Mouse (Mus musculus) MEL (cell line): Measurements from ENCODE around the gene Slc13a3. TPM values are rescaled to one million over a fixed set of nuclear protein-coding genes. Genes with fewer than 3 reads are reported as not detected.
A peak's percentile ranks its signal among the peaks of the same experiment; 100 is the strongest.

Experiments
- DNase-seq: peaks from one replicate; pipeline ENCODE4 v3.0.0; 2011; ENCODE audit warnings: low read depth, low spot score
- H3K27ac ChIP-seq: 2 replicates; pipeline ENCODE4 v1.5.1; 2012; ENCODE audit warnings: low read depth, mild to moderate bottlenecking, control low read depth, low read length, moderate library complexity; ENCODE audit not compliant: control insufficient read depth
- H3K27me3 ChIP-seq, 2 experiments: fragments of 150-350 bp in 1 of 2; sonication (generic) in 1 of 2; 2 replicates each; pipeline ENCODE4 v1.6.1; 2012; ENCODE audit warnings: low read length in 2 of 2, mild to moderate bottlenecking in 2 of 2, improper control_type of control experiment in 1 of 2, moderate library complexity in 1 of 2; ENCODE audit not compliant: insufficient read depth in 2 of 2, control insufficient read depth in 1 of 2
- H3K36me3 ChIP-seq, 2 experiments: 2 replicates each; pipeline ENCODE4 v1.6.1; 2012 to 2014; ENCODE audit warnings: low read length in 2 of 2, improper control_type of control experiment in 1 of 2, inconsistent platforms in 1 of 2, mild to moderate bottlenecking in 1 of 2; ENCODE audit not compliant: insufficient read depth in 2 of 2, control insufficient read depth in 1 of 2
- H3K4me1 ChIP-seq, 2 experiments: fragments of 150-350 bp in 1 of 2; sonication (generic) in 1 of 2; 2 replicates each; pipeline ENCODE4 v1.6.1; 2012; ENCODE audit warnings: low read length in 2 of 2, improper control_type of control experiment in 1 of 2, mild to moderate bottlenecking in 1 of 2; ENCODE audit not compliant: insufficient read depth in 2 of 2, control insufficient read depth in 1 of 2
- H3K4me3 ChIP-seq, 2 experiments: fragments of 150-350 bp in 1 of 2; sonication (generic) in 1 of 2; 2 replicates each; pipeline ENCODE4 v1.5.1; 2012; ENCODE audit warnings: low read depth in 2 of 2, low read length in 2 of 2, mild to moderate bottlenecking in 2 of 2, moderate library complexity in 2 of 2, control low read depth in 1 of 2, improper control_type of control experiment in 1 of 2; ENCODE audit not compliant: control insufficient read depth in 1 of 2, insufficient read depth in 1 of 2
- H3K79me2 ChIP-seq: 2 replicates; pipeline ENCODE4 v1.6.1; 2012; ENCODE audit warnings: mild to moderate bottlenecking, low read length, moderate library complexity; ENCODE audit not compliant: control insufficient read depth, poor library complexity, insufficient read depth
- H3K9ac ChIP-seq: 2 replicates; pipeline ENCODE4 v1.6.1; 2012; ENCODE audit warnings: low read depth, mild to moderate bottlenecking, control low read depth, low read length, moderate library complexity; ENCODE audit not compliant: control insufficient read depth, poor library complexity, severe bottlenecking
- H3K9me3 ChIP-seq: fragments of 150-350 bp; sonication (generic); replicated peaks from 2 replicates; pipeline ENCODE4 v1.6.1; 2012; ENCODE audit warnings: mild to moderate bottlenecking, low read length, improper control_type of control experiment, moderate library complexity; ENCODE audit not compliant: insufficient read depth
- CTCF ChIP-seq, 3 experiments: IDR thresholded peaks in 2 of 3; conservative IDR thresholded peaks in 1 of 3; 2 replicates each; pipeline ENCODE4 v1.5.1; 2011 to 2012; ENCODE audit warnings: low read length in 3 of 3, low read depth in 2 of 3, mild to moderate bottlenecking in 2 of 3, improper control_type of control experiment in 1 of 3, inconsistent platforms in 1 of 3, mixed read lengths in 1 of 3, moderate library complexity in 1 of 3; ENCODE audit not compliant: control insufficient read depth in 1 of 3, insufficient read depth in 1 of 3, poor library complexity in 1 of 3, severe bottlenecking in 1 of 3
- E2F4 ChIP-seq: IDR thresholded peaks from 2 replicates; pipeline ENCODE4 v1.6.1; 2011; ENCODE audit warnings: low read depth, low read length, improper control_type of control experiment, borderline replicate concordance
- KAT2A ChIP-seq: conservative IDR thresholded peaks from 2 replicates; pipeline ENCODE4 v1.6.1; 2012; ENCODE audit warnings: low read depth, low read length, improper control_type of control experiment, inconsistent platforms
- POLR2AphosphoS2 ChIP-seq: IDR thresholded peaks from 2 replicates; pipeline ENCODE4 v1.6.1; 2011; ENCODE audit warnings: low read length, improper control_type of control experiment
- RAD21 ChIP-seq: IDR thresholded peaks from 2 replicates; pipeline ENCODE4 v1.6.1; 2011; ENCODE audit warnings: mild to moderate bottlenecking, low read depth, low read length, improper control_type of control experiment
- RCOR1 ChIP-seq: IDR thresholded peaks from 2 replicates; pipeline ENCODE4 v1.6.1; 2012; ENCODE audit warnings: low read depth, mild to moderate bottlenecking, inconsistent platforms, low read length, improper control_type of control experiment
- SMC3 ChIP-seq: IDR thresholded peaks from 2 replicates; pipeline ENCODE4 v1.6.1; 2011; ENCODE audit warnings: low read depth, low read length, improper control_type of control experiment
- ZC3H11A ChIP-seq: IDR thresholded peaks from 2 replicates; pipeline ENCODE4 v1.6.1; 2012; ENCODE audit warnings: low read depth, mild to moderate bottlenecking, inconsistent platforms, low read length, improper control_type of control experiment
- polyA plus RNA-seq, 2 experiments: library from polyadenylated mRNA; stranded (reverse) in 1 of 2; unstranded in 1 of 2; fragments of >175 nt in 1 of 2; fragments of >200 nt in 1 of 2; gene quantifications; 2 replicates each; pipeline versions ENCODE4 v1.2.1 to v1.2.4; 2012; ENCODE audit warnings: low replicate concordance in 2 of 2, low read depth in 1 of 2; ENCODE audit not compliant: insufficient read length in 2 of 2, insufficient read depth in 1 of 2, missing spikeins in 1 of 2
- total RNA-seq: library from RNA; depleted of rRNA; stranded (reverse); fragments of 300-350 nt; gene quantifications from 2 replicates; pipeline ENCODE4 v1.2.3, GENCODE M21; 2012; rRNA removed

Gene Slc13a3
- total and polyA plus RNA-seq, 3 experiments, result not detected

DNA sequence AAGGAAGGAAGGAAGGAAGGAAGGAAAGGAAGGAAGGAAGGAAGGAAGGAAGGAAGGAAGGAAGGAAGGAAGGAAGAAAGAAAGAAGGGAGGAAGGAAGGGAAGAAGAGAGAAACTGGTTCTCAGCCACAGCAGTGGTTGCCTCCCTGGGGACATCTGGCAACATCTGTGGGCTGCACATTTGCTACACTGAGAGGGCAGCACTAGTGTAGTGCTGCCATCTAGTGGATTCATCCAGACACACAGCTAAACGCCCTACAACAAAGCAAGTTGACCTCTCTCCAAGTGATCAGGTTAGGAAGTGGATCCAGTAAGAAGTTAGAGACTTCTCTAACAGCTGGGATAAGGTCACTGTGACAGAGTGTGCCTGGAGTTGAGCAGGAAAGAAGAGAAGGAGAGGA lies 112.2 kb downstream of the Slc13a3 start:
- Histone ChIP-seq H3K27ac (no peak overlapping the region), H3K9me3 (no peaks in the 10 kb centered on the region)
- TF ChIP-seq RAD21, result peak; percentile 93
- TF ChIP-seq CTCF (IDR thresholded peaks at IDR 0.05 in 2 of 3, conservative IDR thresholded peaks at IDR 0.05 in 1 of 3; ENCODE audit: control insufficient read depth in 1 of 3, insufficient read depth in 1 of 3, low read depth in 2 of 3, low read length in 3 of 3, poor library complexity in 1 of 3, severe bottlenecking in 1 of 3), result peak; percentile 79 to 96 (median 86)
- TF ChIP-seq E2F4, result no peak
- peak; percentile 94 for TF ChIP-seq SMC3
- no peak for TF ChIP-seq RCOR1
- TF ChIP-seq KAT2A, result no peak
- TF ChIP-seq POLR2AphosphoS2, result no peak
- peak; percentile 89 for TF ChIP-seq ZC3H11A
- TF ChIP-seq, all 39 proteins: peak for 4
- Histone ChIP-seq H3K4me1 (no peaks in the 10 kb centered on the region), H3K9ac (no peak overlapping the region), H3K27me3 (no peaks in the 10 kb centered on the region), H3K36me3 (no peaks in the 10 kb centered on the region), H3K4me3 (no peak overlapping the region), H3K79me2 (no peaks in the 10 kb centered on the region)
- DNase-seq, result peak; percentile 78

Other genes starting within 250 kb of the Slc13a3 start
- gene Cdh22, start 238.4 kb downstream of the Slc13a3 start, total RNA-seq, result not detected in 2 replicates
- gene Cdh22, start 238.4 kb downstream of the Slc13a3 start, polyA plus RNA-seq, result not detected
- gene Slc35c2, start 185.4 kb downstream of the Slc13a3 start, total RNA-seq, result 57.9 and 64.9 TPM in 2 replicates
- 100 to 1,000 TPM in 1 of 2 experiments, not detected in 1; 121 TPM for gene Slc35c2, start 185.4 kb downstream of the Slc13a3 start, polyA plus RNA-seq
- 16.5 and 17.4 TPM in 2 replicates for gene Elmo2, start 146.8 kb downstream of the Slc13a3 start, total RNA-seq
- gene Elmo2, start 146.8 kb downstream of the Slc13a3 start, polyA plus RNA-seq, result 10 to 100 TPM in 1 of 2 experiments, not detected in 1; 27.6 TPM
- not detected in 2 replicates for gene Zfp663, start 104.5 kb downstream of the Slc13a3 start, total RNA-seq
- under 1 TPM in 1 of 2 experiments, not detected in 1; 0.18 TPM for gene Zfp663, start 104.5 kb downstream of the Slc13a3 start, polyA plus RNA-seq
- gene Zfp334, start 85.0 kb downstream of the Slc13a3 start, total RNA-seq, result not detected in 2 replicates
- gene Zfp334, start 85.0 kb downstream of the Slc13a3 start, polyA plus RNA-seq, result not detected
- gene Ocstamp, start 72.8 kb downstream of the Slc13a3 start, total RNA-seq, result not detected in 2 replicates
- gene Ocstamp, start 72.8 kb downstream of the Slc13a3 start, polyA plus RNA-seq, result not detected
- gene Trp53rka, start 20.1 kb upstream of the Slc13a3 start, total RNA-seq, result 26.8 and 35.1 TPM in 2 replicates
- 10 to 100 TPM in 1 of 2 experiments, not detected in 1; 29.8 TPM for gene Trp53rka, start 20.1 kb upstream of the Slc13a3 start, polyA plus RNA-seq
- gene Slc2a10, start 30.6 kb upstream of the Slc13a3 start, total RNA-seq, result not detected in 2 replicates
- gene Slc2a10, start 30.6 kb upstream of the Slc13a3 start, polyA plus RNA-seq, result not detected
- gene Eya2, start 121.8 kb upstream of the Slc13a3 start, total RNA-seq, result not detected in 2 replicates
- not detected for gene Eya2, start 121.8 kb upstream of the Slc13a3 start, polyA plus RNA-seq